Mouse (Mus musculus) hindbrain, embryonic 10.5 days (tissue): ENCODE data around the gene Map6. TPM values are rescaled to one million over a fixed set of nuclear protein-coding genes. Genes with fewer than 3 reads are reported as not detected.
"Not testable (repeated sequence)": the region's sequence is repeated elsewhere in the genome, so short reads cannot be mapped to it uniquely, and the experiment has no call there.

ENCODE experiments used
- DNase-seq: peaks from one replicate; pipeline ENCODE4 v3.0.0-alpha.2; 2017; ENCODE audit warnings: low spot score
- H3K27ac ChIP-seq: fragments of 300-500 bp; sonication (generic); 2 replicates; pipeline ENCODE4 v1.5.1; 2016; ENCODE audit warnings: mild to moderate bottlenecking, moderate library complexity
- H3K27me3 ChIP-seq: fragments of 300-500 bp; sonication (generic); 2 replicates; pipeline ENCODE4 v1.6.1; 2016; ENCODE audit warnings: mild to moderate bottlenecking; ENCODE audit not compliant: poor library complexity, insufficient read depth, severe bottlenecking
- H3K36me3 ChIP-seq: fragments of 300-500 bp; sonication (generic); 2 replicates; pipeline ENCODE4 v1.6.1; 2016; ENCODE audit warnings: mild to moderate bottlenecking, moderate library complexity
- H3K4me1 ChIP-seq: fragments of 300-500 bp; sonication (generic); replicated peaks from 2 replicates; pipeline ENCODE4 v1.6.1; 2016; ENCODE audit warnings: mild to moderate bottlenecking
- H3K4me3 ChIP-seq: fragments of 300-500 bp; sonication (generic); 2 replicates; pipeline ENCODE4 v1.5.1; 2016; ENCODE audit warnings: mild to moderate bottlenecking, moderate library complexity
- H3K9me3 ChIP-seq: fragments of 300-500 bp; sonication (generic); 2 replicates; pipeline ENCODE4 v1.6.1; 2016; ENCODE audit warnings: mild to moderate bottlenecking, moderate library complexity
- WGBS: fragments of 180-500 bp; shearing (Covaris S2); methylation state at CpG from one replicate; pipeline ENCODE4 v1.1.7; 2016; 5-methylcytosine and 5-hydroxymethylcytosine counted together
- polyA plus RNA-seq: library from polyadenylated mRNA; unstranded; fragments of >200 nt; fragmentation: Nextera tagmentation; extraction: Ambion mirVana; gene quantifications from 2 replicates; pipeline ENCODE4 v1.2.1, GENCODE M21; 2016

Gene Map6
- polyA plus RNA-seq, 1 experiment from 2014 or later, result 65.5 TPM

- peaks cover 4% of the 10 kb centered on the region; the same call in 1 of the 2 replicates for H3K9me3 ChIP-seq
- H3K27ac ChIP-seq, result 0 out of 2 replicates have a peak overlapping the region, but pooled peaks have one; percentile 29
- no peaks in the 10 kb centered on the region for H3K36me3 ChIP-seq
- no peak overlapping the region for H3K4me3 ChIP-seq
- H3K4me1 ChIP-seq, result peaks cover 25% of the 10 kb centered on the region
- H3K27me3 ChIP-seq, result peaks cover 11% of the 10 kb centered on the region; the same call in 1 of the 2 replicates
- DNase-seq, result no peak
- 79% methylated on average over 6 of the region's 6 CpGs for WGBS
Observed at GRCm38 (mm10) chr7:99366716-99367115, 99.5 kb downstream of the Map6 start.

GRCm38 (mm10) chr7:99374325-99374724 lies 107.1 kb downstream of the Map6 start:
- H3K9me3 ChIP-seq, H3K27me3 ChIP-seq, DNase-seq, H3K27ac ChIP-seq, H3K4me3 ChIP-seq, H3K36me3 ChIP-seq: not testable (repeated sequence)
- WGBS, result 72% methylated on average over 3 of the region's 3 CpGs
- H3K4me1 ChIP-seq, result peaks cover 17% of the 10 kb centered on the region

- H3K27me3 ChIP-seq, result 0 out of 2 replicates have a peak, but pooled peaks cover 4% of the 10 kb centered on the region
- H3K4me1 ChIP-seq, result peaks cover 29% of the 10 kb centered on the region
- no peak overlapping the region for H3K4me3 ChIP-seq
- peak; percentile 73 for DNase-seq
- H3K36me3 ChIP-seq, result no peaks in the 10 kb centered on the region
- H3K27ac ChIP-seq, result no peak overlapping the region
- 6% methylated on average over 4 of the region's 4 CpGs for WGBS
- 0 out of 2 replicates have a peak, but pooled peaks cover 3% of the 10 kb centered on the region for H3K9me3 ChIP-seq
Observed at GRCm38 (mm10) chr7:99375455-99375854, 108.2 kb downstream of the Map6 start.

GRCm38 (mm10) chr7:99378870-99379269 lies 111.6 kb downstream of the Map6 start:
- H3K9me3 ChIP-seq, result 0 out of 2 replicates have a peak, but pooled peaks cover 3% of the 10 kb centered on the region
- 0 out of 2 replicates have a peak overlapping the region, but pooled peaks have one; percentile 5 for H3K4me3 ChIP-seq
- DNase-seq, result no peak
- peaks cover 11% of the 10 kb centered on the region for H3K27me3 ChIP-seq
- peaks cover 54% of the 10 kb centered on the region for H3K4me1 ChIP-seq
- 47% methylated on average over 8 of the region's 8 CpGs for WGBS
- H3K27ac ChIP-seq, result peak overlapping the region; percentile 99
- H3K36me3 ChIP-seq, result no peaks in the 10 kb centered on the region

- H3K4me1 ChIP-seq, result peaks cover 72% of the 10 kb centered on the region
- WGBS, result under 1% methylated on average over 24 of the region's 24 CpGs
- peaks cover 11% of the 10 kb centered on the region for H3K27me3 ChIP-seq
- no peaks in the 10 kb centered on the region for H3K36me3 ChIP-seq
- peak overlapping the region; percentile 68 for H3K4me3 ChIP-seq
- peak; percentile 81 for DNase-seq
- H3K9me3 ChIP-seq, result 0 out of 2 replicates have a peak, but pooled peaks cover 3% of the 10 kb centered on the region
- H3K27ac ChIP-seq, result peak overlapping the region; percentile 99
Observed at GRCm38 (mm10) chr7:99380491-99381213, 113.4 kb downstream of the Map6 start.

- peaks cover 80% of the 10 kb centered on the region for H3K4me1 ChIP-seq
- peak within 1 kb of the TSS; percentile 99 for H3K27ac ChIP-seq
- H3K9me3 ChIP-seq, result 0 out of 2 replicates have a peak, but pooled peaks cover 3% of the 10 kb centered on the region
- H3K27me3 ChIP-seq, result peaks cover 11% of the 10 kb centered on the region
- peak; percentile 100 for DNase-seq
- under 1% methylated on average over 73 of the region's 73 CpGs for WGBS
- H3K4me3 ChIP-seq, result peak within 1 kb of the TSS; percentile 68
- H3K36me3 ChIP-seq, result no peaks in the 10 kb centered on the region
Observed at GRCm38 (mm10) chr7:99381214-99382087, 114.2 kb downstream of the Map6 start, which contains the start of gene Gdpd5. TSS of gene Gdpd5 (plus strand) at chr7:99381414.

- no peaks in the 10 kb centered on the region for H3K9me3 ChIP-seq
- peaks cover 89% of the 10 kb centered on the region for H3K4me1 ChIP-seq
- H3K27ac ChIP-seq, result peak overlapping the region; percentile 99
- peak overlapping the region; percentile 68 for H3K4me3 ChIP-seq
- WGBS, result 11% methylated on average over 30 of the region's 30 CpGs
- H3K27me3 ChIP-seq, result peaks cover 11% of the 10 kb centered on the region
- DNase-seq, result no peak
- peaks cover 8% of the 10 kb centered on the region for H3K36me3 ChIP-seq
Observed at GRCm38 (mm10) chr7:99382088-99383000, 115.1 kb downstream of the Map6 start.

- Histone ChIP-seq H3K9me3 (no peaks in the 10 kb centered on the region), H3K27me3 (peaks cover 11% of the 10 kb centered on the region), H3K4me3 (peak overlapping the region; percentile 68), H3K27ac (peak overlapping the region; percentile 99), H3K4me1 (peaks cover 94% of the 10 kb centered on the region), H3K36me3 (peaks cover 17% of the 10 kb centered on the region)
- no peak for DNase-seq
- 50% methylated on average over 5 of the region's 5 CpGs for WGBS
Observed at GRCm38 (mm10) chr7:99383246-99383645, 116.0 kb downstream of the Map6 start.

GRCm38 (mm10) chr7:99384101-99384611 lies 116.9 kb downstream of the Map6 start:
- Histone ChIP-seq H3K27ac (peak overlapping the region; percentile 99), H3K9me3 (no peaks in the 10 kb centered on the region), H3K27me3 (peaks cover 11% of the 10 kb centered on the region), H3K4me3 (peak overlapping the region; percentile 68), H3K4me1 (peaks cover 94% of the 10 kb centered on the region), H3K36me3 (peaks cover 26% of the 10 kb centered on the region)
- 28% methylated on average over 4 of the region's 4 CpGs for WGBS
- no peak for DNase-seq

- peaks cover 94% of the 10 kb centered on the region for H3K4me1 ChIP-seq
- peaks cover 11% of the 10 kb centered on the region for H3K27me3 ChIP-seq
- no peaks in the 10 kb centered on the region for H3K9me3 ChIP-seq
- no peak for DNase-seq
- peak overlapping the region; percentile 60 for H3K27ac ChIP-seq
- no peak overlapping the region for H3K4me3 ChIP-seq
- H3K36me3 ChIP-seq, result peaks cover 40% of the 10 kb centered on the region
- 58% methylated on average over 5 of the region's 5 CpGs for WGBS
Observed at GRCm38 (mm10) chr7:99386030-99386429, 118.8 kb downstream of the Map6 start.
